Mouse (Mus musculus) retina, postnatal 1 day (tissue): ENCODE measurements at regions not wholly inside any gene's neighbourhood (a gene's known extent, or its start where the extent isn't known, plus 50 kb on each side); places are given as distances from the start of the nearest gene placed in this dataset.

Experiments used
- DNase-seq: peaks from one replicate; pipeline ENCODE4 v3.0.0-alpha.2; 2012

GRCm38 (mm10) chr1:21132340-21132739 lies 53.3 kb upstream of the Tram2 start:
- no peak for DNase-seq

GRCm38 (mm10) chr1:21146961-21147360 lies 67.9 kb upstream of the Tram2 start:
- DNase-seq, result no peak

- DNase-seq, result peak; percentile 85
Measured at GRCm38 (mm10) chr1:21161742-21162141, 56.6 kb upstream of the Tmem14a start.

GRCm38 (mm10) chr1:21166287-21166733 lies 52.1 kb upstream of the Tmem14a start:
- DNase-seq, result peak; percentile 91

- DNase-seq, result no peak
Measured at GRCm38 (mm10) chr1:21166762-21167161, 51.6 kb upstream of the Tmem14a start.
